Mouse (Mus musculus): ENCODE data around the gene Cc2d1b. TPM values are rescaled to one million over a fixed set of nuclear protein-coding genes. Genes with fewer than 3 reads are reported as not detected.

The Cc2d1b gene
- polyA plus RNA-seq, 1 experiment from 2014 or later, result 29.2 TPM

DNA sequence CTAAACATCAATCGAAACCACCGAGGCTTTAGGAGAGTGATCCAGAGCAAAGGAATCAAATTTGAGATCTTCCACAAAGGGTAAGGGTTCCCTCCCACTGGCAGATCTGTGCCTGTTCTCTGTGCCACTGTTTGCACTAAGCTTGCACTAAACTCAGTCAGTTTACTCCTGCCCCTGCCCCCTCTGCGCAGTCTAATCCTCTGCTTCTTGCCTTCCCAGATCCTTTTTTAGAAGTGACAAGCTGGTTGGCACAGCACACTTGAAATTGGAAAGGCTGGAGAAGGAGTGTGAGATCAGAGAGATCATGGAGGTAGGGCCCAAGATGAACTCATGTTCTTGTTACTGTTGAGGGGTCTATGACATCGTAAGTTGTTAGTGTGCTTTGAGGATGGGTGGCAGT lies 11.9 kb downstream of the Cc2d1b start:
- Histone ChIP-seq H3K4me3 (ENCODE audit: low read depth, low read length) (no peak overlapping the region), H3K27me3 (ENCODE audit: control insufficient read depth, insufficient read depth, low read length) (no peaks in the 10 kb centered on the region), H3K9ac (replicated peaks; ENCODE audit: low read depth, low read length) (no peak overlapping the region), H3K27ac (ENCODE audit: low read length) (no peak overlapping the region), H3K4me2 (replicated peaks; ENCODE audit: low read depth, low read length) (no peak overlapping the region), H3K4me1 (ENCODE audit: control insufficient read depth, insufficient read depth, low read length) (no peaks in the 10 kb centered on the region), H3K9me3 (ENCODE audit: control insufficient read depth, low read depth, low read length) (no peaks in the 10 kb centered on the region), H3K36me3 (ENCODE audit: control insufficient read depth, insufficient read depth, low read length) (peaks cover 52% of the 10 kb centered on the region)
- no peak for ATAC-seq (ENCODE audit: insufficient number of reproducible peaks, insufficient read depth, low FRiP score, low read depth)
- WGBS, result 98% methylated on average over 4 of the region's 4 CpGs

DNA sequence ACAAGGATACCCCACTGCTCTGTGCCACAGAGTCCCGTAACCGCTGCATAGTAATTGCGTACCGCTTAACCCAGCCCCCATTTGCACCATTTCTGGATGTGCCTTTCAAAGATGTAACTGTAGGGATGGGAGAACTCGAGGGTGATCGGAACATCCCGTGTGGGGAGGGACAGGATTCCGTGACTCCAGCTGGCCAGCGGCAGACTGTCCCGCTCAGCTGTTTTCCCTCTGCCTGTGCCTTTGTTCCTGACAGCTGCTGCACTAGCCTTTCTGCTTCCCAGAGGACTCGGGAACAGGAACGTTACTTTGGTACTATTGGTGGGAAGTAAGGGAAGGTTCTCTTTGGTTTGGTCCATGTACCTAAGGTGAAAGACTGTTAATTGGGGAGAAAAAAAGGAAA lies 14.0 kb downstream of the Cc2d1b start:
- Histone ChIP-seq H3K27me3 (ENCODE audit: control insufficient read depth, insufficient read depth, low read length) (no peaks in the 10 kb centered on the region), H3K4me2 (replicated peaks; ENCODE audit: low read depth, low read length) (no peak overlapping the region), H3K4me1 (ENCODE audit: control insufficient read depth, insufficient read depth, low read length) (no peaks in the 10 kb centered on the region), H3K4me3 (ENCODE audit: low read depth, low read length) (no peak overlapping the region), H3K9me3 (ENCODE audit: control insufficient read depth, low read depth, low read length) (no peaks in the 10 kb centered on the region), H3K9ac (replicated peaks; ENCODE audit: low read depth, low read length) (no peak overlapping the region), H3K27ac (ENCODE audit: low read length) (no peak overlapping the region), H3K36me3 (ENCODE audit: control insufficient read depth, insufficient read depth, low read length) (peaks cover 37% of the 10 kb centered on the region)
- 78% methylated on average over 12 of the region's 12 CpGs for WGBS
- ATAC-seq (ENCODE audit: insufficient number of reproducible peaks, insufficient read depth, low FRiP score, low read depth), result no peak

- H3K36me3 ChIP-seq (ENCODE audit: control insufficient read depth, insufficient read depth, low read length), result peaks cover 36% of the 10 kb centered on the region
These were observed 15.0 kb downstream of the Cc2d1b start for GRCm38 (mm10) chr4:108634696-108635095.

DNA sequence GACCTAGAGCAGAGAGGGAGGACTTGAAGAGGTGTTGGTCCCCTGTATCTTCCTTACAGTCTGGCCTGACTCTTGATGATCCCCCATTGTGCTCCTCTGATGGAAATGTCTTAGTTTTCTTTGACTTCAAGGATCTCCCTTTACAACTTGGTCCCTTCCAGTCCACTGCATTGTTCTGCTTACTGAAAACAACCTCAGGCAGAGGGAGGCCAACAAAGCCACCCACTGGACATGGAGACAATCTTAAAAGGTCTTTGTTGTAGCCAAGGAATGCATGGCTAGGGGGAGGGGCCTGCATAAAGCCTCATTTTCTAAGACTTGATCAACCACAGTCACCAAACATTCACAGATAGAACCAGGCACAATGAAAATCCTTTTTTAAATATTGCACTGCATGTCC lies 15.4 kb downstream of the Cc2d1b start:
- Histone ChIP-seq H3K9ac (replicated peaks; ENCODE audit: low read depth, low read length) (no peak overlapping the region), H3K4me3 (ENCODE audit: low read depth, low read length) (no peak overlapping the region), H3K36me3 (ENCODE audit: control insufficient read depth, insufficient read depth, low read length) (peaks cover 32% of the 10 kb centered on the region), H3K9me3 (ENCODE audit: control insufficient read depth, low read depth, low read length) (no peaks in the 10 kb centered on the region), H3K27ac (ENCODE audit: low read length) (no peak overlapping the region), H3K27me3 (ENCODE audit: control insufficient read depth, insufficient read depth, low read length) (no peaks in the 10 kb centered on the region), H3K4me2 (replicated peaks; ENCODE audit: low read depth, low read length) (no peak overlapping the region), H3K4me1 (ENCODE audit: control insufficient read depth, insufficient read depth, low read length) (no peaks in the 10 kb centered on the region)
- no peak for ATAC-seq (ENCODE audit: insufficient number of reproducible peaks, insufficient read depth, low FRiP score, low read depth)

More at GRCm38 (mm10) chr4:108634696-108635095, 15.0 kb downstream of the Cc2d1b start:
- no peak overlapping the region for H3K4me2 ChIP-seq (replicated peaks; ENCODE audit: low read depth, low read length)
- no peak overlapping the region for H3K9ac ChIP-seq (replicated peaks; ENCODE audit: low read depth, low read length)
- no peaks in the 10 kb centered on the region for H3K9me3 ChIP-seq (ENCODE audit: control insufficient read depth, low read depth, low read length)
- no peak overlapping the region for H3K27ac ChIP-seq (ENCODE audit: low read length)
- H3K27me3 ChIP-seq (ENCODE audit: control insufficient read depth, insufficient read depth, low read length), result no peaks in the 10 kb centered on the region
- 87% methylated on average over 4 of the region's 4 CpGs for WGBS
- H3K4me3 ChIP-seq (ENCODE audit: low read depth, low read length), result no peak overlapping the region
- ATAC-seq (ENCODE audit: insufficient number of reproducible peaks, insufficient read depth, low FRiP score, low read depth), result no peak
- no peaks in the 10 kb centered on the region for H3K4me1 ChIP-seq (ENCODE audit: control insufficient read depth, insufficient read depth, low read length)

DNA sequence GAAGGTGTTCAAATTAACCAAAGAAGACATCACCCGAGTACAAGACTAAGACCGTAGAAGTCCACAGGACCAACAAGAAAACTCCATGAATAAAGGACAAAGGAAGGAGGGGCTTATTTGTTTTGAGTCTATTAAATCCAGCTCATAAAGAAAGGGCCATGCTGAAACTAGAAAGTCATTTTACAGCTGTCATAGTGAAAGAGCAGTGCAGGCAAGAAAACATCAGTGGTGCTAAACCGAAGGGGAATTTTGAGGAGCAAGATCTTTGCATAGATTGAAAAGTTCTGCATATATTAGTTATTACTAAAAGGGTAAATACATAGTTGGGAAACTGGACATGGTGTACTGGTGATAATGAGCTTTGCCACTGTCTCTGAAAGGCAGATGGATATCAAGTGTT lies 18.0 kb downstream of the Cc2d1b start:
- no peaks in the 10 kb centered on the region for H3K27me3 ChIP-seq (ENCODE audit: control insufficient read depth, insufficient read depth, low read length)
- 79% methylated on average over 3 of the region's 3 CpGs for WGBS
- H3K4me1 ChIP-seq (ENCODE audit: control insufficient read depth, insufficient read depth, low read length), result no peaks in the 10 kb centered on the region
- ATAC-seq (ENCODE audit: insufficient number of reproducible peaks, insufficient read depth, low FRiP score, low read depth), result no peak
- H3K9me3 ChIP-seq (ENCODE audit: control insufficient read depth, low read depth, low read length), result no peaks in the 10 kb centered on the region
- H3K27ac ChIP-seq (ENCODE audit: low read length), result no peak overlapping the region
- peaks cover 13% of the 10 kb centered on the region for H3K36me3 ChIP-seq (ENCODE audit: control insufficient read depth, insufficient read depth, low read length)
- no peak overlapping the region for H3K4me3 ChIP-seq (ENCODE audit: low read depth, low read length)
- H3K4me2 ChIP-seq (replicated peaks; ENCODE audit: low read depth, low read length), result no peak overlapping the region
- no peak overlapping the region for H3K9ac ChIP-seq (replicated peaks; ENCODE audit: low read depth, low read length)

DNA sequence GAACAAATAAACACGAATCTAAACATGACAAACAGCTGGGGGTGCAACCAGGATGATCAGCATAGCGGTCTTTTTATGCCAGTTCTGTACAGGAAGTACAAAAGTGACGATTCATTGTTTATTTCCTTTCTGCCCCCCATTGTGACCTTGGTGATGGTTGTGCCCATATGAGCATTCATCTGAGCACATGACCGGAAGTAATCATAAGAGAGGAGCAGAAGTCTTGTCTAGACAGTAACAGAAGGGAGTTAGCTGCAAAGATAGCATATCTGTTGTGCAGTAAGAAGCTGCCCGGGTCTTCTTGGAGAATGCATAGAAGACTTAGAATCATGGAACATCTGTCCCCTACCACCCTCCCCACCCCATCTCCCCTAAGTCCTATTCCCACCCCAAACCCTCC lies 19.0 kb downstream of the Cc2d1b start:
- H3K36me3 ChIP-seq (ENCODE audit: control insufficient read depth, insufficient read depth, low read length), result peaks cover 16% of the 10 kb centered on the region
- ATAC-seq (ENCODE audit: insufficient number of reproducible peaks, insufficient read depth, low FRiP score, low read depth), result no peak
- no peak overlapping the region for H3K9ac ChIP-seq (replicated peaks; ENCODE audit: low read depth, low read length)
- no peak overlapping the region for H3K4me2 ChIP-seq (replicated peaks; ENCODE audit: low read depth, low read length)
- WGBS, result 82% methylated on average over 5 of the region's 5 CpGs
- H3K4me3 ChIP-seq (ENCODE audit: low read depth, low read length), result no peak overlapping the region
- H3K9me3 ChIP-seq (ENCODE audit: control insufficient read depth, low read depth, low read length), result no peaks in the 10 kb centered on the region
- H3K4me1 ChIP-seq (ENCODE audit: control insufficient read depth, insufficient read depth, low read length), result no peaks in the 10 kb centered on the region
- no peaks in the 10 kb centered on the region for H3K27me3 ChIP-seq (ENCODE audit: control insufficient read depth, insufficient read depth, low read length)
- H3K27ac ChIP-seq (ENCODE audit: low read length), result no peak overlapping the region

GRCm38 (mm10) chr4:108664407-108664806 lies 44.7 kb downstream of the Cc2d1b start:
- ATAC-seq (ENCODE audit: insufficient number of reproducible peaks, insufficient read depth, low FRiP score, low read depth), result no peak

More at GRCm38 (mm10) chr4:108664407-108664806, 44.7 kb downstream of the Cc2d1b start:
- H3K4me3 ChIP-seq (ENCODE audit: low read depth, low read length), result no peak overlapping the region
- H3K9ac ChIP-seq (replicated peaks; ENCODE audit: low read depth, low read length), result no peak overlapping the region
- no peaks in the 10 kb centered on the region for H3K9me3 ChIP-seq (ENCODE audit: control insufficient read depth, low read depth, low read length)
- H3K4me1 ChIP-seq (ENCODE audit: control insufficient read depth, insufficient read depth, low read length), result no peaks in the 10 kb centered on the region
- no peaks in the 10 kb centered on the region for H3K27me3 ChIP-seq (ENCODE audit: control insufficient read depth, insufficient read depth, low read length)
- H3K4me2 ChIP-seq (replicated peaks; ENCODE audit: low read depth, low read length), result no peak overlapping the region
- H3K36me3 ChIP-seq (ENCODE audit: control insufficient read depth, insufficient read depth, low read length), result peaks cover 5% of the 10 kb centered on the region
- H3K27ac ChIP-seq (ENCODE audit: low read length), result no peak overlapping the region
- WGBS, result 69% methylated on average over 2 of the region's 2 CpGs

Other genes starting within 250 kb of the Cc2d1b start
- 2.0 and 2.8 TPM in 2 replicates for gene Shisal2a, start 236.6 kb upstream of the Cc2d1b start, polyA plus RNA-seq (2014; fragmentation: Nextera tagmentation; extraction: Ambion mirVana)
- 65.4 and 65.8 TPM in 2 replicates for gene Gpx7, start 213.0 kb upstream of the Cc2d1b start, polyA plus RNA-seq (2014; fragmentation: Nextera tagmentation; extraction: Ambion mirVana)
- 84.6 and 94.5 TPM in 2 replicates for gene Tut4, start 160.5 kb upstream of the Cc2d1b start, polyA plus RNA-seq (2014; fragmentation: Nextera tagmentation; extraction: Ambion mirVana)
- gene Prpf38a, start 40.6 kb upstream of the Cc2d1b start, polyA plus RNA-seq (2014; fragmentation: Nextera tagmentation; extraction: Ambion mirVana), result 81.2 and 83.8 TPM in 2 replicates
- gene Orc1, start 40.5 kb upstream of the Cc2d1b start, polyA plus RNA-seq (2014; fragmentation: Nextera tagmentation; extraction: Ambion mirVana), result 8.2 and 10.8 TPM in 2 replicates
- 2.3 and 2.4 TPM in 2 replicates for gene 3110021N24Rik, start 99.7 kb downstream of the Cc2d1b start, polyA plus RNA-seq (2014; fragmentation: Nextera tagmentation; extraction: Ambion mirVana)
- 7.2 and 7.8 TPM in 2 replicates for gene Zfyve9, start 160.9 kb downstream of the Cc2d1b start, polyA plus RNA-seq (2014; fragmentation: Nextera tagmentation; extraction: Ambion mirVana)
- 171 and 187 TPM in 2 replicates for gene Btf3l4, start 213.7 kb downstream of the Cc2d1b start, polyA plus RNA-seq (2014; fragmentation: Nextera tagmentation; extraction: Ambion mirVana)
- gene Txndc12, start 214.7 kb downstream of the Cc2d1b start, polyA plus RNA-seq (2014; fragmentation: Nextera tagmentation; extraction: Ambion mirVana), result 111 and 117 TPM in 2 replicates
- gene Kti12, start 227.8 kb downstream of the Cc2d1b start, polyA plus RNA-seq (2014; fragmentation: Nextera tagmentation; extraction: Ambion mirVana), result 40.9 and 42.5 TPM in 2 replicates
- 0.58 and 1.9 TPM in 2 replicates for gene A730015C16Rik, start 228.7 kb downstream of the Cc2d1b start, polyA plus RNA-seq (2014; fragmentation: Nextera tagmentation; extraction: Ambion mirVana)